Mouse (Mus musculus): Measurements from ENCODE around the gene Tst.

GRCm38 (mm10) chr15:78351586-78352165 is 54.0 kb downstream of the Tst start:
- TF ChIP-seq EP300 (IDR thresholded peaks at IDR 0.05; ENCODE audit: low read depth), result no peak
- TF ChIP-seq CTCF (IDR thresholded peaks at IDR 0.05; ENCODE audit: low read depth), result no peak
